Mouse (Mus musculus): ENCODE data around the gene Faiml.

Faiml gene

DNA sequence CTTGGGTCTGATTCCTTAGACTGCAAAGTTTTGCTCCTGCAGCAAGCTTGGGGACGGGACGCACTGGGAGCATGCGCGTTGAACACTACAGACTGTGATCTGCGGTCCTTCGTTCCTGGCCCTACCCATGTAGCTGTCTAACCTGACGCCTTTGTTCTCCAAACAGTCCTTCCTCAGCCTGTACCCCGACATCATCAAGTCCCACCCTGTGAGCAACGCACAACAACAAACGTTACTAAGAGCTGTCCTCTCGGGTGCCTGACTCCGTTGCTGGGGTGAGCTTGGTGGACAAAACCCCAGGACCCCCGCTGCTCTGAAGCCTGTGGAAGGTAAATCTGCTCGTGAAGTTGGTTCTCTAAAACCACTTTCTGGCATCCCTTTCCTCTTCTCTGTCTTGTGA, at the start of gene Faiml:
Gene Faiml (minus strand): TSS at position 101 of the 400 bp plus-strand sequence.
- DNase-seq = no peak

DNA sequence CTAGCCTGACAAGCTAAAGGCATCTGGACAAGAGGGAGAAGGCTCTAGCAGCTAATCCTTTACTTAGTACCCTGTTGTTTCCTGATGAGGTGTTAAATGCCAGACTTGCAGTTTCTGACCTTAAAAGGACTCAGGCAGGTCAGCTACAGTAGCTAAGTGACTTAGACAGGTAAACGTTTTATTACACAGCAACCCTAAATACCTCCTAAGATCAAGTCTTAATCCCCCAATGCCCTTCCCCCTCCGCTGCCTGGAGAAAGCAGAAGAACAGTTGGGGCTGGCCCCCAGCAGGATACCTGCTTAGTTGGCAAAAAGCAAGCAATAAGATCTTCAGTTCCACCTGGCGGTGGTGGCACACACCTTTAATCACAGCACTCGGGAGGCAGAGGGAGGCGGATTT, 21.9 kb upstream of the Faiml start:
- DNase-seq = no peak

DNA sequence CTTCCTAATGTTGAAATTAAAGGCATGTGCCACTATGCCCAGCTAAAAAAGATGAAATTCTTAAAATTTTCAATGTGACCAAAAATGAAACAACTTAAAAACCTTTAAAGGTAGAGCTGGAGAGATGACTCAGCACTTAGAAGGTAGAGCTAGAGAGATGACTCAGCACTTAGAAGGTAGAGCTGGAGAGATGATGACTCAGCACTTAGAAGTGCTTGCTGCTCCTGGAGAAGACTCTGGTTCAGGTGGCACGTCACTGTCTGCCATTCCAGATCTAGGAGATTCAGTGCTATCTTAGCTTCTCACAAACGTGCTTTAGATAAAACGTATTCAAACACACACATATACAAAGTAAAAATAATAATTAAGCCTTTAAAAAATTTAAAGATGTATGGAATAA, 19.8 kb upstream of the Faiml start:
- DNase-seq = no peak

DNA sequence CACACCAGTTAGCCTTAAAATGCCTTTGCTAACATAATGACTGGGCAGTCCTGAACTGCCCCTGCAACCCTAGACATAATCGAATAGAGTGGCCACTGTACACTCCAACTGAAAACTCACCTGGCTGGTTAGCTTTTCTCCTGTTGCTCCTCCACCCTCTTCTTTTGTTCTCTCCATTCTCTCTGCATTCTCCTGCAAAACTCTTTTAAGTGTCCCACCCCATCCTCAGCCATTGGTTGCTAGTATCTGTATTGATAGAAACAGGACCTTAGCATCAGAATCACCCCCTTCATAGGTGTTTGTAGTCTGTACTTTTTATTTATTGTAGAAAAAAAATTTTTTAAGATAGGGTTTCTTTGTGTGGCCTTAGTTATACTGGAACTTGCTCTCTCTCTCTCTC, 19.2 kb upstream of the Faiml start:
- no peak for DNase-seq

- DNase-seq = no peak
Observed at GRCm38 (mm10) chr9:99253861-99254260, 16.8 kb upstream of the Faiml start.

- DNase-seq = no peak
Observed at GRCm38 (mm10) chr9:99248906-99249305, 11.9 kb upstream of the Faiml start.

DNA sequence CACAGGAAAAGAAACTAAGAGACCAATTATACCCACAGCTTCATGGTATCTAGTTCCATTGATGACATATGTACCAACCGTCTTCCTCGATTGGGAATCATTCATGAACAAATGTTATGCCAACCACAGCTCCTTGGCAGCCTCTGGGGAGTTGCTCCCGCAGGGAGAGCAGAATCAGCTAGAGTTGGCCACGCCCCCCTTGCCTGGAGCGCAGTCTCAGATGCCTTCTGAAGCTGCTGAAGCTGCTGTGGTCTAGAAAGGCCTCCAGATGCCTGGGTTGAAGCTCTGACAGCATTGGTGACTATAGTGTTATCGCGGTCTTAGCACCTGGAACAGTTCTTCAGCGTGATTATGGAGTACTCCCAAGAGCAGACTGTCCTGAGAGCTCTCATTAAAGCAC, 11.3 kb upstream of the Faiml start:
- DNase-seq = no peak

DNA sequence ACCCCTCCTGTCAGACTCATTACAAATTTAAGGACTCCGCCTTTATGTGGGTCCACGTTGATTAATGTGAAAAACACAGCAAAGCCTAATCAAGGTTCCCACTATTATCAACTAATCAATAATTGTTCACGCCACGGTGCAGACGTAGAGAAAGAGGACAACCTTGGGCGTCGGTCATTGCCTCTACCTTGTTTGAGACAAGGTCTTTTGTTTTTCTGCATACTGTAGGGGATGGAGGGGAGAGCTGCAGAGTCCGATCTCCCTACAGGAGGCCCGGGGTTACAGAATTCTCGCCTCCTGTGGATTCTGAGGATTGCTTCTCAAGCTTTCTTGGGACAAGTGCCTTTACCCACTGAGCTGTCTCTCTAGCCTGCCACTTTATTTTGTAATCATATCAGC, 6.9 kb upstream of the Faiml start:
- no peak for DNase-seq

- peak; percentile 97 for DNase-seq
Observed at GRCm38 (mm10) chr9:99243190-99243894, 6.3 kb upstream of the Faiml start, which contains the start of gene Cep70. Gene Cep70, plus strand, starts transcription at chr9:99243367.

- no peak for DNase-seq
Observed at GRCm38 (mm10) chr9:99242533-99243189, 5.6 kb upstream of the Faiml start.

DNA sequence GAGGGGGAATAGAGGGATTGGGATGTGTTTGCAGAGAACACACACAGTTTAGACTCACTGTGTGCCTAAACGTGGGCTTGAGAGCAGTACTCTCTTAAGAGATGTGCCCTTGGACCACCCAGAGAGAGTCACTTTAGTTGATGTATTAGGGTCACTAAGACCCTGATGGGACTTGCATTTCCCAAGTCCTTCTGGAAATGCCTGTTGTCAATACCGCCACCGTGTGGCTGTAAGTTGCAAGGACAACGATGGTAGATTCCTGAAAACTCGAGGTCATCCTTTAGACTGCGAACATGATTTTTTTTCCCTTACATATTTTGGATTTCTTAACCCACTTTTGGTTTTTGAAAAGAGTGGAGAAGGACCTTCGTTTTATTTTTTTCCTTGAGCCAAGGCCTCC, 5.0 kb upstream of the Faiml start:
- DNase-seq = peak; percentile 48

GRCm38 (mm10) chr9:99240571-99240970, 3.5 kb upstream of the Faiml start:
- DNase-seq = no peak

GRCm38 (mm10) chr9:99239256-99239655, 2.2 kb upstream of the Faiml start:
- no peak for DNase-seq

GRCm38 (mm10) chr9:99238276-99238675, 1.2 kb upstream of the Faiml start:
- no peak for DNase-seq

GRCm38 (mm10) chr9:99229450-99229849, 7.6 kb downstream of the Faiml start:
- DNase-seq = no peak

GRCm38 (mm10) chr9:99224583-99224982, 12.5 kb downstream of the Faiml start:
- no peak for DNase-seq

DNA sequence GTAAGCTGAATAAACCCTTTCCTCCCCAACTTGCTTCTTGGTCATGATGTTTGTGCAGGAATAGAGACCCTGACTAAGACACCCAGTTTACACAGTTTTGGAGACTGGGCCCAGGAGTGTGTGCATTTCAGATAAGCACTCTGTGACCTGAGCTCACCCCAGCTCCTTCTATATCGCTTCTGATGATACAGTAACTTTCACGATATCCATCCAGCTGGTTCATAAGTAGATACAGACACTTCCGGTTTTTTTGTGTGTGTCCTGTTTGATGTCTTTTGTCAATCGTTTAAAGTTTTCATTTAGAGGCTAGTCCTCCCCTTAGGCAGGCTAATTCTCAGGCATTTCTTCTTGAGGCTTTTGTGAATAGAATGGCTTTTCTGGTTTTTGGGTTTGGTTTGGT, 15.4 kb downstream of the Faiml start:
- DNase-seq = no peak

DNA sequence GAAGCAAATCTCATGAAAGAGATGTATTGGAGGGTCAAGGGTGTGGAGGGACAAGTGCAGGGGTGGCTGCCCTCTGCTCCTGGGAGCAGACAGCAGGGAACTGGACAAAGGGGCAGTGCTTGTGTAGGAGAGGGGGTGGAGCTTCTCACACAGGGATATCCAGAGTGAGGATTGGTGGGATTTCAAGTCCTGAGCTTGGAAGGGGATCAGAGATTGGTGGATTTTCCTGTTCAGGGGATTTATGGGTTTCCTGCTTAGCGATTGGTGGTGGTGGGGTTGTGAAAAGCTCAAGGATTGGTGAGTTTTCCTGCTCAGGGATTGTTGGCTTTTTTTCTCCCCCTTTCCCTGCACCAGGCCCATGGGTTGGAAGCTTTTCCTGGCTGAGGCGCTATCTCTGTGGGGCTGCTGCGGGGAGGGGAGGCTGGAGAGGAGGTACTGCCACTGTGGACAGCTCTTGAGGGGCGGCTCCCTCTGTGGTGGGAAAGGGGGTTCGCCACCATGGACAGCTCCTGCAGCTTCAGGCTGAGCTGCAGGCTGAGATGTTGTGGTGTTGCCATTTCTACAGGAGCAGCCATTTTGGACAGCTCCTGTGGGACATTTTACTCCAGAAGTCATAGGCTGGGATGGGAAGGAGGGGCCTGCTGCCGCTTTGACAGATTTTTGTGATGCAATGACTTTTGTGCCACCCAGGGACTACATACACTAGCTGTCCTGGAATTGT, 18.9 kb downstream of the Faiml start:
- no peak for DNase-seq

GRCm38 (mm10) chr9:99216182-99216581, 20.9 kb downstream of the Faiml start:
- DNase-seq = no peak

DNA sequence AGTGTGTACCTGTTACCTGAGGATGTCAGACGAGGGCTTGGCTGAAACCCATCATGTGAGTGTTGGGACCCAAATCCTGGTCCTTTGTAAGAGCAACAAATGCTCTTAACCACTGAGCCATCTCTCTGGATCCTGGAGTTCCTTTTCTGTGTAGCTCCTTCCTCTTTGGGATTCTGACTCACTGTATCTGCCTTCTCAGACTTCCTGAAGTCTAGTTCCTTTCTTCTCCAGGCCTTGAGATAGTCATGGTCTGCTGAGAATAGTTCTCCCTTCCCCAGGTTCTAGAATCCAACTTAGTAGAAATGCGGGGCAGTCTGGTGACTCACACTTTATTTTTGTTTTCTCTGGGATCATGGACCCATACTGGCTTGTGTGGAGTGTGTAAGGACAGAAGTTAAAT, 24.4 kb downstream of the Faiml start:
- DNase-seq = no peak

GRCm38 (mm10) chr9:99183043-99183670, 53.9 kb downstream of the Faiml start:
- DNase-seq = no peak

DNA sequence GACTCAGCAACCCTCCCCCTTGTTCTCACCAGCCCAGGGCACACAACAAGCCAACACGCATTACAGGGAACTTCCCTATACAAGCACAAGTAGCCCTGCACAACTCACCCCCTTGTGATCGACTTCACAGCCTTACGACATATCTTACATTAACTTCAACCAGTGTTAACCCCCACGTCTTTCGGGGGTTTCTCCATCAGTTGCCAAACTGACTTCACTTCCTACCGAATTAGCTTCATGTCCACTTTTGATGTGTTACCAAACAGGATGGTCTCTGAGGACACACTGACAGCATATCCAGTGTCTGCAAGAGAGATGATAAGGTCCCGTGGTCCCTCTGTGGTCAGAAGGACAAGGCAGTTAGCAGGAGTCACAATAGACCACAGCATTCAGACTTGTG, 54.9 kb downstream of the Faiml start:
- no peak for DNase-seq

- no peak for DNase-seq
Observed at GRCm38 (mm10) chr9:99180272-99180671, 56.8 kb downstream of the Faiml start.
